Mouse (Mus musculus): ENCODE data around the gene Mthfd1l. TPM values are rescaled to one million over a fixed set of nuclear protein-coding genes. Genes with fewer than 3 reads are reported as not detected.
"Not testable (repeated sequence)": the region's sequence is repeated elsewhere in the genome, so short reads cannot be mapped to it uniquely, and the experiment has no call there.

Gene Mthfd1l
- total RNA-seq, 2 experiments from 2014 or later = 10.9 to 11.2 TPM

DNA sequence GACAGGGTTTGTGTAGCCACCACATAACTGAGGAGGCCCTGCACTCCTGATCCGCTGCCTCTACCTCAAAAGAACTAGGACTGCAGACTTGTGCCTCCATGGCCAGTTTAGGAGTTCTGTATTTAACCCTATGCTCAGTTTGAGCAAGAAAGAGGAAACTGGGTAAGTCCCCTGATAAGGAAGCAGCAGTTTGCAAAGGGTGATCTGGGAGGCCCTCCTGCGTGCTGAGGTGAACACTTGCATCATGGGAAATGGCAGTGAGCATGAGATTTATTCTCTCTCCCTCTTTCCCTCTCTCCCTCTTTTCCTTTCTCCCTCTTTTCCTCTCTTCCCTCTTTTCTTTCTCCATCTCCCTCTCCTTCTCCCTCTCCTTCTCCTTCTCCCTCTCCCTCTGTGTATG lies 209.5 kb downstream of the Mthfd1l start:
- intact Hi-C loops (cut with DNase I) = no loop called here

GRCm38 (mm10) chr10:4188614-4189402 lies 215.9 kb downstream of the Mthfd1l start:
- DNase-seq = peak; percentile 73

More for the DNA sequence above, 209.5 kb downstream of the Mthfd1l start:
- no peak for DNase-seq

DNA sequence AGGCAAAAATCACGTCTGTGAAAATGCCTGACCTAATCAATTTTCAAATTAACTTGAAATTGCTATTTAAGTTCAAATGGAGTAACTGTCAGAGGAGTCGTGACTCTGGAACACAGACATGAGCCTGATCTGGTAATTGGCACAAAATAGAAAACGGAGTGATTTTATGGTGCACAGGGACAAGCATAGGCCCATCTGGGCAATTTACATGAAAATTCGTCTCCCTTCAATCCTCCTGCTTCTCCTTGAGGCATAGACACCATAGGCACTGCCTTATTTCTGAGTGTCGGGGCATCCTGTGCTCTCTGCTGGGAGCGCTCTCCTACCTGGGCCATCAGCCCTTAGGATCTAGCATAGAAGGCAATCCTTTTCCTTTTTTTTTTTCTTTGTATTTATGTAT lies 216.5 kb downstream of the Mthfd1l start:
- DNase-seq = no peak
- intact Hi-C loops (cut with DNase I) = no loop called here

More at GRCm38 (mm10) chr10:4188614-4189402, 215.9 kb downstream of the Mthfd1l start:
- intact Hi-C loops (cut with DNase I) = no loop called here

- intact Hi-C loops (cut with DNase I) = no loop called here
- no peak for DNase-seq
Observed at GRCm38 (mm10) chr10:4198978-4199377, 226.1 kb downstream of the Mthfd1l start.

DNA sequence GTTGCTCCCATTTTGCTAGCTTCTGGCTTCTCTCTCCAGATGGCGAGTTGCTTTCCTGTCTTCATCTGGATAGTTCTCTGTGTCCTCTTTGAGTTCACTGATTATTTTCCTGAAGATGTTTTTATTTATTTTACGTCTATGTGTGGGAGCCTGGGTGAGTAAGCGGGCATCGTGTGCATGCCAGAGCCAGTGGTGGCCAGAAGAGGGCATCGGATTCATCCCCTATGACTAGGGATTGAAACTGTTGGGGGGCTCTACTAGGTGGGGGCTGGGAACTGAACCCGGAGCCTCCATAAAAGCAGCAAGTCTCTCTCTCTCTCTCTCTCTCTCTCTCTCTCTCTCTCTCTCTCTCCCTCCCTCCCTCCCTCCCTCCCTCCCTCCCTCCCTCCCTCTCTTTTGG lies 227.0 kb downstream of the Mthfd1l start:
- DNase-seq = no peak
- intact Hi-C loops (cut with DNase I) = no loop called here

- DNase-seq = no peak
- intact Hi-C loops (cut with DNase I) = no loop called here
Observed at GRCm38 (mm10) chr10:4200546-4201104, 227.7 kb downstream of the Mthfd1l start.

- intact Hi-C loops (cut with DNase I) = no loop called here
- DNase-seq = no peak
Observed at GRCm38 (mm10) chr10:4201141-4201540, 228.2 kb downstream of the Mthfd1l start.

DNA sequence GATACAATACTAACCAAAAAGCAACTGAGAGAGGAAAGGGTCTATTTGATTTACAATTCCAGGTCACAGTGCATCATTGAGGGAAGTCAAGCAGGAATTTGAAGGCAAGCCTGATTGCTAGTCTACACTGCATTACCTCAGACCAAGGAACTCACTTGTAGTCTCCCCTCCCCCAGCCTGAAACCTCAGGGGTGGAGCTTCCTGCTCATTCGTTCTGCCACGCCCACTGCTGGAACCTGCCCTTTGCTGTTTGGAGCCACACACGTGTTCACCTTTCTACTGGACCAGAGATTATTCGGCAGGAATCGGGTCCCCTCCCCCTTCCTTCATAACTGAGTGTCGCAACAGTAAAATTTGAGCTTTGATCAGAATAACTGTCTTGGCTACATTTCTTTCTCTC lies 230.7 kb downstream of the Mthfd1l start:
- DNase-seq; intact Hi-C loops (cut with DNase I): not testable (repeated sequence)

DNA sequence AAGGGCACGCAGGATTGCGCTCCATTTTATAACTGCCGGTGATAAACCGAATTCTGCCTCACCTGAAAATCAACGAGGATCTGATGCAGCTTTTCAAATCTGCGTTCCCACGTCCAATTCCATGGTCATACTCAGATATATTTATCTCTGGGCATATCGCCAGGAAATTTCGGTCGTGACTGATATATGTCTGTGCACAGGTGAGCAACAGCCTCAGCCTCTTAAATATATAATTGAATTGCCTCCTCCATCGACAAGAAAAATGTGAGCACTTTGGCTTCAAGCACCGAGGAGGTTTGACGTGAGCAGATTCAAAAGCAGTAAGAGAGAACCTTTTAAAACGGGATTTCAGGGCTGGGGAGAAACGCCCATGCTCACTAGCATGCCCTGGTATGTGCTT lies 236.1 kb downstream of the Mthfd1l start:
- intact Hi-C loops (cut with DNase I) = no loop called here
- no peak for DNase-seq

GRCm38 (mm10) chr10:4210313-4211066 lies 237.6 kb downstream of the Mthfd1l start:
- intact Hi-C loops (cut with DNase I) = no loop called here
- peak; percentile 41 for DNase-seq

DNA sequence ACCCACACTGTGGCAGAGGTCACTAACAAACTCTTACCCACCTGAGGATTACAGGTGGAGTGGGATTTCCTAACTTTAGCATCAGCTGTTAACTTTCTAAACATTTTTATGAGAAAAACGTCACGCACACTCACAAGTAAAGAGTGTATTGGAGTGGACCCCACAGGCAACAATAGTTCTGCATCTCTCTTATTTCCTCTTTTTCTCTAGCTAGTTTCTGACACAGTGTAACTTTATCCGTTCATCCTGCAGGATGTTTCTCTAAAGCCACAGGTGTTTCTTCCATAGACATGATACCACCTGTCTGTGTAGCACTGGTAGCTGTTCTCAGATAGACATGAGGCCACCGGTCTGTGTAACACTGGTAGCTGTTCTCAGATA lies 238.1 kb downstream of the Mthfd1l start:
- intact Hi-C loops (cut with DNase I) = no loop called here
- DNase-seq = no peak

Other genes starting within 250 kb of the Mthfd1l start
- 10 to 100 TPM; 13.2 to 16.0 TPM for gene Plekhg1, start 232.8 kb upstream of the Mthfd1l start, total RNA-seq (2021)

Data from left cerebral cortex, postnatal 4 days (tissue).